Mouse (Mus musculus) c-Kit-positive CD71-positive TER-119-positive erythroid progenitor cells, embryonic 14.5 days (primary cell): ENCODE results near the gene Map3k20.

Experiments
- DNase-seq: peaks from one replicate; pipeline ENCODE4 v3.0.0-alpha.2; 2013; ENCODE audit warnings: low spot score

Gene Map3k20

GRCm38 (mm10) chr2:72322681-72323353, 37.4 kb downstream of the Map3k20 start:
- no peak for DNase-seq

- no peak for DNase-seq
Measured at GRCm38 (mm10) chr2:72324436-72324835, 39.0 kb downstream of the Map3k20 start.

GRCm38 (mm10) chr2:72326491-72326890, 41.1 kb downstream of the Map3k20 start:
- DNase-seq, result no peak

- DNase-seq, result no peak
Measured at GRCm38 (mm10) chr2:72328435-72328834, 43.0 kb downstream of the Map3k20 start.

GRCm38 (mm10) chr2:72330955-72331481, 45.6 kb downstream of the Map3k20 start:
- no peak for DNase-seq

- DNase-seq, result no peak
Measured at GRCm38 (mm10) chr2:72332067-72332466, 46.6 kb downstream of the Map3k20 start.

DNA sequence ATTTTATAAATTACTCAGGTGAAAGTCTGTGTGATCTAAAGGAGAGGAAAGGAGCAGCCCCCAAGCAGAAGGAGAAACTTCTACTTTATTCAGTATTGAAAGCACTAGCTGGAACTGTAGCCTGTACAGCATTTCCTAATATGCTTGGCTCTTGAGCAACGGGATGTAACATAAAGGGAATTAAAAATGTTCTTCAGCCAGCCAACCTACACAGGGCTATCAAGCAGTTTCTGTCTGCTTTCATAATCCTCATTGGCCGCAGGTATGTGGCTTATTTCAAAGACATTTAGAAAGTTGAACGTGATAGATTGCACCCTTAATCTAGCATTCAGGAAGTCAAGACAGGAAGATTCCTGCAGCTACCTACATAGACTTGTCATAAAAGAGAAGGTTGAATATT, 47.8 kb downstream of the Map3k20 start:
- DNase-seq, result no peak

GRCm38 (mm10) chr2:72336840-72337239, 51.4 kb downstream of the Map3k20 start:
- DNase-seq, result no peak

DNA sequence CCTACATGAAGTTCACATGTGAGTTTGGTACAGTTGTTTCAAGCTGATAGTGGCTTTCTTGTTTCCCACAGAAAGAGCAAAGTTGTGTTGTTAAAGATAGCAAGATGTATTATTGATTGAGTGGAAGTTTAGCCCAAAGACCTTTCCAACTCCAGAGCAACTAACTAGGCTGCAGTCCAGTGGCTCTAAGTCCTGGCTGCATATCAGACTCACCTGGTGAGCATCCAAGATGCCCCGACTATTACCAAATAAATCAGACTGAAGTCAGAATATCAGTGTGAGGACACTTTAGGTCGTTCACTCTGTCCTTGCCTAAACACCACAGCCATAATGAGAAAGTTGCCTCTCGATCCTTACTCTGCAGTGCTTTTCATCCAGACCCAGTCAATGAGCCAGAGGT, 59.8 kb downstream of the Map3k20 start:
- DNase-seq, result no peak

GRCm38 (mm10) chr2:72351329-72351728, 65.9 kb downstream of the Map3k20 start:
- no peak for DNase-seq

DNA sequence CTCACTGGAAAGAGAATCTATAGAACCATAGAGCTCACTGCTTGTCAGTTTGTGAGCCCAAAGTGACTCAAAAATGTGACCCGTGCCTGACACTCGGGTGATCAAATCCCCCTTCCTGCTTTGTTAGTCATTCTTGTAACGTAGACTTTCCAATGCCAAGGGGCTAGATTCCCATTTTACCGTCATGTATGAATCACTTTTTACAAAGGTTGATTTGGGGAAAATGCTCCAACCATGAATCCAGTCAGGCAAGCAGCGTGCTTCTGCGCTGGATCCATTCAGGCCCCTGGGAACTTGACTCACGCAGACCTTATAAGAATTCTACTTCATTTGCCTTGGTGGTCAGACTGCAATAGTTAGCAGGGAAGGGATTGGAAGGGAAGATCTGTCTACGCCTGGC, 66.3 kb downstream of the Map3k20 start:
- DNase-seq, result no peak

- no peak for DNase-seq
Measured at GRCm38 (mm10) chr2:72352756-72353155, 67.3 kb downstream of the Map3k20 start.

DNA sequence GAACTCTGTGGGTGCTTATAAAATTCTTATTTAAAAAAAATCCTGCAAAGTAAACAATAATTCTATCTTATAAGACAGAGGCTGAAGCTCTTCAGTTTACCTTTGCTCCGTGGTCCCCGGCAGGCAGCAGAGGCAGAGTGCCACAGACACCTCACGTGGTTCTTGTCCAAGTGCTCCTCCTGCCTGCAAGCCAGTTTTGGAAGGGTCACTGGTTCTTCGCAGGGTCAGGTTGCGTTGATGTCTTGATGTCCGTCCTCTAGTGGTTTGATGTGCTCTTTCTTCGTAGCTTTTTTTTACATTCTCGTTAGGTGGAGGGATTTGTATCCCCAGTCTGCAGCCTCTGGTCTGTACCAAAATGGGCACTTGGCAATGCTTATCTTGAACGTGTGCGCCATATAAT, 71.0 kb downstream of the Map3k20 start:
- DNase-seq, result no peak

GRCm38 (mm10) chr2:72361572-72361971, 76.1 kb downstream of the Map3k20 start:
- no peak for DNase-seq

DNA sequence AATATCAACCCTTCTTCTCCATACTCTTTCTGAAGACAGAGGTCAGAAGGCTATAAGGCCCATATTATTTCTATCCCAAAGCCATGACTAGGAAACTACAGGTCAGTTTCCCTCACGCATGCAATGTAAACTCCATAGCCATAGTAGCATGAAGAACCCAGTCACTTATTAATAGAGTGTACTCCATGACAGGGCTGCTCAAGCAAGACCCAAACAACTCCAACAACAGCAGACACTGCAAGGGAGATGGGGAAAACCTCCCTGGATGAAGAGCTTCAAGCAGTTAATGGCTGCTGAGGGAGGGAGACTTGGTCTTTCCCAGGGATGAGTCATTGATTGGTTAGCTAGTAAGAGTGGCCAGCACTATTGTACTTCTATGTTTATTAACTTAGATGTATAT, 78.0 kb downstream of the Map3k20 start:
- no peak for DNase-seq

DNA sequence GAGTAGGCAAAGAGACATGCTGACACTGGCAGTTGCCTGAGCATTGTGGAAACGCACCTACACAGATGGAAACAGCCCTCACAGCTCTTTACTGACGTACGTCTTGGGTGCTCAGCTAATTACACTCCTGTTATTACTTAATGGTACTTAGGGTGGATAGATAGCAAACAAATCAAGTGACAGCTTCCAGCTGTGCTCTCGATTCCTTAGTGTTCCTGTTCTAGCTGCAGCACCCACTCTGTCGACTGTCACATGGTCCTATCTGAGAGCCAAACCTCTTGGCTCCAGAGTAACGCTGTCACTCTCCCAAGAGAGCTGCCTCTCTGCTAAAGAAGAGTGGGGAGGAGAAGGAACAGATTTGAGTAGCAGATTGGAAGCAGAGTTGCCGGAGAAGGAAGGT, 80.5 kb downstream of the Map3k20 start:
- DNase-seq, result no peak

- DNase-seq, result no peak
Measured at GRCm38 (mm10) chr2:72366503-72366902, 81.1 kb downstream of the Map3k20 start.

DNA sequence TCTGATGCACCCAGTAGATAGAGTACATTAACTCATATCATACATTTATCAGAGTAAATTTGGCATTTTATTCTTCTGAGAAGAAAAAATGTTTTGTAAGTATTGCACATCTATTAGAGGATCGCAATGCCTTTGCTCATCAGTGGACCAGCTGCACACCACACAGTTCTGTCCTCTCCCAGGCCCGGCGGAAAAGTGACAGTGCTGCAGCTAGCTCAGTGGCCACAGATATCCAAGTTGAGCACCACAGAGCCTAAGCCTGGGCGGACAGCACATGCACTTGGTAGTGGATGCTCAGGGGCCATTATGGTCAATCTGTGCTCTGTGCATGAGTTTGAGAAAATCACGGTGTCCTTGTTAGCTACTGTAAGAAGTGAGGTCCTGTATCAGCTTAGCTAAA, 82.4 kb downstream of the Map3k20 start:
- DNase-seq, result no peak

GRCm38 (mm10) chr2:72369140-72369600, 83.7 kb downstream of the Map3k20 start:
- DNase-seq, result no peak

GRCm38 (mm10) chr2:72372136-72372535, 86.7 kb downstream of the Map3k20 start:
- DNase-seq, result no peak

DNA sequence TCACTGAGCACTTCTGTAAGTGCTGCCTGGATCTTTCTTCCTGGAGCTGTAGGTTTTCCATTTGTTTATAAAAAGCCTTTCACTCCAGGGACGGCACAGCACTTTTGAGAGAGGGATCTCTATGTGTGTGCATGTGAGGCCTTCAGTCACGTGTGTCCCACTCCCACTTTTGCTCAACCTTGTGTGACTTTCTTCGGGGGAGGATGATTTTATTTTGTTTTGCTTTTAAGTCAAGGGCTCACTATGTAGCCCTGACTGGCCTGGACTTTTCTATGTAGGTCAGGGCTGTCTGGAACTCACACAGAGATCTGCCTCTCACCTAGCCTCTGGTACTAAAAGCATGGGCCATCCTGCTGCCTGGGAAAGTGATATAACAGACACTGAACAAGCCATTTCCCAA, 88.6 kb downstream of the Map3k20 start:
- no peak for DNase-seq

DNA sequence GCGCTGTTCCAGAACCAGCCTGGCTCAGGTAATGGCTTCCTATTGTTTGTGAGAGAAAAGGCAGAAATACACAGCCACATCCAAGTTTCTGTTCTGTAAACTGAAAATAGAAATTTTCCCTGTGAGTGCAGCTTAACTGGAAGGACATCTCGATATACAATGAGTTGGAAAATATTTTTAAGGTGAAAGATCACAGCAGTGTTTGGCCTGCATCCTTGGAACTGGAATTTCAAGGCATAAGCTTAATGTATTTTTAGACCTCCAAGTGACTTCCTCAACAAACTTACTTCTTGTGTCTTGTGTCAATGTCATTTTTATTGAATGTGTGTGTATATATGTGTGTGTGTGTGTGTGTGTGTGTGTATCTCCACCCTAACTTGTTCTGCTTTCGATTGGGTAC, 90.4 kb downstream of the Map3k20 start:
- no peak for DNase-seq

DNA sequence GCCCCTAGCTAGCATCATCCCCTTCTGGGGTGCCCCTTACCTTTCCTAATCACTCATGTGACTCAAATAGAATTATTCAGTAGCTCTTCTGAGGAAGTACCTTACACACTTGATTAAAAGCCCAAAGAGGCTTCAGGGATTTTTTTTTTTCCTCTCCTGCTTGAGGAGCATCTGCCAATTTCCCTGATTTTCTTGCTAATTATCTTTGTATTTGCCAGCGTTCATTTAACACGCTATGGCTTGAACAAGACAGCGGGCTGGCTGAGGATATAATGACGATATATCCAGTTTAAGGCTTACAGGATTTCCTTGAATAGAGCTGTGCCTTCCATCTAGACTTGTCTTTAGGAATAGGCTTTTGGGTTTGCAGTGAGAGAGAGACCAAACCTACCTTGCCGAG, 91.5 kb downstream of the Map3k20 start:
- no peak for DNase-seq

- DNase-seq, result no peak
Measured at GRCm38 (mm10) chr2:72379425-72379824, 94.0 kb downstream of the Map3k20 start.
